Mouse (Mus musculus) embryonic facial prominence, embryonic 11.5 days (tissue): ENCODE measurements around the gene Map10. TPM values are rescaled to one million over a fixed set of nuclear protein-coding genes. Genes with fewer than 3 reads are reported as not detected.

Experiments
- ATAC-seq: fragments of 200-750 bp; cut with Nextera tagmentation; replicated peaks from 2 replicates; pipeline ENCODE4 v1.8.0; 2017; ENCODE audit warnings: low read depth; ENCODE audit not compliant: insufficient number of reproducible peaks, low FRiP score, low TSS enrichment
- DNase-seq: peaks from one replicate; pipeline ENCODE4 v3.0.0-alpha.2; 2015; ENCODE audit warnings: low spot score
- H3K27ac ChIP-seq: fragments of 300-500 bp; sonication (generic); replicated peaks from 2 replicates; pipeline ENCODE4 v1.5.1; 2014; ENCODE audit warnings: mild to moderate bottlenecking, low read depth, low read length, control low read depth
- H3K27me3 ChIP-seq: fragments of 300-500 bp; sonication (generic); 2 replicates; pipeline ENCODE4 v1.6.1; 2014; ENCODE audit warnings: mild to moderate bottlenecking, low read length, moderate library complexity, mixed read lengths; ENCODE audit not compliant: control insufficient read depth, insufficient read depth
- H3K36me3 ChIP-seq: fragments of 300-500 bp; sonication (generic); replicated peaks from 2 replicates; pipeline ENCODE4 v1.6.1; 2014; ENCODE audit warnings: low read depth, mild to moderate bottlenecking, low read length, moderate library complexity, mixed read lengths; ENCODE audit not compliant: control insufficient read depth, insufficient read depth
- H3K4me1 ChIP-seq: fragments of 300-500 bp; sonication (generic); 2 replicates; pipeline ENCODE4 v1.6.1; 2014; ENCODE audit warnings: low read length, mixed read lengths; ENCODE audit not compliant: control insufficient read depth, insufficient read depth
- H3K4me2 ChIP-seq: fragments of 300-500 bp; sonication (generic); 2 replicates; pipeline ENCODE4 v1.6.1; 2014; ENCODE audit warnings: low read depth, mild to moderate bottlenecking, control low read depth, low read length, moderate library complexity
- H3K4me3 ChIP-seq: fragments of 300-500 bp; sonication (generic); 2 replicates; pipeline ENCODE4 v1.5.1; 2014; ENCODE audit warnings: low read depth, low read length, control low read depth
- H3K9ac ChIP-seq: fragments of 300-500 bp; sonication (generic); replicated peaks from 2 replicates; pipeline ENCODE4 v1.6.1; 2014; ENCODE audit warnings: mild to moderate bottlenecking, control low read depth, low read length
- H3K9me3 ChIP-seq: fragments of 300-500 bp; sonication (generic); replicated peaks from 2 replicates; pipeline ENCODE4 v1.6.1; 2016; ENCODE audit warnings: mild to moderate bottlenecking, low read length, inconsistent platforms, mixed read lengths; ENCODE audit not compliant: control insufficient read depth
- WGBS: fragments of 180-500 bp; shearing (Covaris S2); extraction: QIAGEN DNeasy Blood & Tissue Kit; methylation state at CpG from one replicate; pipeline ENCODE4 v1.1.7; 2014; 5-methylcytosine and 5-hydroxymethylcytosine counted together
- polyA plus RNA-seq: library from polyadenylated mRNA; unstranded; fragments of >200 nt; fragmentation: Nextera tagmentation; extraction: Ambion mirVana; gene quantifications from 2 replicates; pipeline ENCODE4 v1.2.1, GENCODE M21; 2014

Gene Map10
- 8.1 and 8.4 TPM in 2 replicates for polyA plus RNA-seq

DNA sequence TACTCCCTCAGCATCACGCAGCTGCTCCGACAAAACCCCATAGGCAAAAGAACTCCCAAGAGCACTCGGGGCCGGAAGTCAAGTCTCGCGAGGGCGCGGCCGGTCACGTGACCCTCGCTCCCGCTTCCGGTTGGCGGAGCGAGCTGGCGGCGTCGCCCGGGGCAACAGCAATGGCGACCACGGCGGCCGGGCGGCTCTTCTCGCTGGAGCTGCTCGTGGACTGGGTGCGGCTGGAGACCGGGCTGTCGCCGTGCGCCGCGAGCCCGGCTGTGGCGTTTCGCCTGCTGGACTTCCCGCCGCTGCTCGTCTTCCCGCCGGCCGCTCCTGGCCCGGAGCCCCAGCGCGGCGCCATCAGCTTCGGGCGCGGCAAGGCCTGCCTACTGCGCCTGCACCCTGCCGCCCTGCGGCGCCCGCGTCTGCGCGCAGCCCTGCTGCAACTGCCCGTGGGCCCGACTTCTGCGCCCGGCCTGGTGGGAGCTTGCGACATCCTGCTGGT is at the start of gene Map10:
Gene Map10 (plus strand): TSS at position 119 of the 496 bp plus-strand sequence.
- H3K9ac ChIP-seq, result peak within 1 kb of the TSS; percentile 81
- WGBS, result under 1% methylated on average over 61 of the region's 62 CpGs
- peak; percentile 90 for DNase-seq
- H3K4me3 ChIP-seq, result peak within 1 kb of the TSS; percentile 54
- H3K9me3 ChIP-seq, result peaks cover 16% of the 10 kb centered on the region
- H3K36me3 ChIP-seq, result no peaks in the 10 kb centered on the region
- ATAC-seq, result peak; percentile 76
- H3K4me2 ChIP-seq, result peak within 1 kb of the TSS; percentile 94
- H3K27ac ChIP-seq, result no peak within 1 kb of the TSS; the same call in 1 of the 2 replicates
- no peaks in the 10 kb centered on the region for H3K27me3 ChIP-seq
- H3K4me1 ChIP-seq, result no peaks in the 10 kb centered on the region

DNA sequence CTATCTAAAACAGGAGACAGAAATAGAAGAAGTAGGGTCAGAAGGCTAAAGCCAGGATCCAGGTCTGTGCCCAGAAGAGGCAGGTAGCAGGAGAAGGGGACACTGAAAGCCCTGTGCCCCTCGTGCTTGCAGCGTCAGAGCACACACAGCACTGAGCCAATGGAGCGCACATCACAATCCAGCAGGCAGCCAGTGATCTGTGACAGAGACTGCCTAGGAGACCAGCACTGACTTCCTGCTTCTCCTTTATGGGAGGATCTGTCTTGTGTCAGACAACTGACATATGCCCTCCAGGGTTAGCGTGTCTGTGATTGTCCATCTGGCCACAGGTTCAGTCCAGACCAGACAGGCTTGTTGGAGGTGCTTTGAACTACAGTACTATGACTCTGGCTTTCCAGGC is 49.3 kb upstream of the Map10 start:
- no peaks in the 10 kb centered on the region for H3K36me3 ChIP-seq
- no peak overlapping the region for H3K9ac ChIP-seq
- no peaks in the 10 kb centered on the region for H3K27me3 ChIP-seq
- no peak overlapping the region for H3K4me3 ChIP-seq
- no peak overlapping the region for H3K4me2 ChIP-seq
- ATAC-seq, result no peak
- WGBS, result 75% methylated on average over 4 of the region's 4 CpGs
- H3K27ac ChIP-seq, result no peak overlapping the region
- H3K4me1 ChIP-seq, result no peaks in the 10 kb centered on the region; the same call in 1 of the 2 replicates
- no peaks in the 10 kb centered on the region for H3K9me3 ChIP-seq
- no peak for DNase-seq

DNA sequence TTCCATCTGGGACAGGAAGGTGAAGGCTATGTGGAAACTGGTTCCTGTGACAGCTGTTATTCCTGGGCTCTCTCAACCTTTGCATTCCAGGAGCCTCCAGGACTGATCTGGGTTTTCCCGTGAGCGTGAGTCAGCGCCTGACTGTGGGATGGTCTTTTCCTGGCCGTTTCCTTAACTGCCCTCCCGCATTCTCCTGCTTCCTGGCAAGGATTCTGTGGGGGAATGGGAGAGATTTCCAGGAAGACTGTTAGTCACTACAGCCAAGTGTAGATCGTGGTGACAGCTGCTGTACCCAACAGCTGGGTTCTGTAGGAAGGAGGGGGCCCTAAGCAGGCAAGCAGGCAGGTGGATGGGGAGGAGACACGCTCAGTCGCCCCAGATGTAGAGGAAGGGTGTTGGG is 45.3 kb upstream of the Map10 start:
- H3K4me1 ChIP-seq, result no peaks in the 10 kb centered on the region; the same call in 1 of the 2 replicates
- no peaks in the 10 kb centered on the region for H3K36me3 ChIP-seq
- H3K9me3 ChIP-seq, result no peaks in the 10 kb centered on the region
- ATAC-seq (no peak), DNase-seq (no peak)
- H3K27ac ChIP-seq, result no peak overlapping the region
- no peak overlapping the region for H3K4me3 ChIP-seq
- no peak overlapping the region for H3K4me2 ChIP-seq
- no peak overlapping the region for H3K9ac ChIP-seq
- H3K27me3 ChIP-seq, result no peaks in the 10 kb centered on the region
- 73% methylated on average over 8 of the region's 8 CpGs for WGBS

DNA sequence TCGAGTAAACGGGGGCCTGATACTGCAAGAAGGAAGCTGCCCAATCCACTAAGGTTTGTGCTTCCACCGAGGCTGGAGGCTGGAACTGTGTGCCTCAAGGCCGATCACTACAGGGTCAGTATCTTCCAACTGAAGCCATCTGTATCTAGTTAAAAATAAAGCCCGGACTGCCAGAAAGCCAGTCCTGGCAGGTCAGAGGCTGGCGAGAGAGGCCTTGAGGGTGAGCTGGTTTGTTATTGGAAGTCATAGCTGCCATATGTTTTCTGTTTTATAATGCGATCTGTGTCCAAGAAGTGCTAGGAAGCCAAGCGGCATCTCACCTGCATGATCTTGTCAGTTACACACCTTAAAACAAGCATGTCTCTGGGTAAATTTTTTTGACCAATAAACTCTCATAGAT is 43.2 kb upstream of the Map10 start:
- no peak overlapping the region for H3K4me3 ChIP-seq
- ATAC-seq, result no peak
- H3K27ac ChIP-seq, result no peak overlapping the region
- H3K36me3 ChIP-seq, result no peaks in the 10 kb centered on the region
- no peaks in the 10 kb centered on the region for H3K4me1 ChIP-seq
- no peaks in the 10 kb centered on the region for H3K9me3 ChIP-seq
- WGBS, result 62% methylated on average over 8 of the region's 8 CpGs
- H3K27me3 ChIP-seq, result no peaks in the 10 kb centered on the region
- DNase-seq, result no peak
- no peak overlapping the region for H3K9ac ChIP-seq
- no peak overlapping the region for H3K4me2 ChIP-seq

DNA sequence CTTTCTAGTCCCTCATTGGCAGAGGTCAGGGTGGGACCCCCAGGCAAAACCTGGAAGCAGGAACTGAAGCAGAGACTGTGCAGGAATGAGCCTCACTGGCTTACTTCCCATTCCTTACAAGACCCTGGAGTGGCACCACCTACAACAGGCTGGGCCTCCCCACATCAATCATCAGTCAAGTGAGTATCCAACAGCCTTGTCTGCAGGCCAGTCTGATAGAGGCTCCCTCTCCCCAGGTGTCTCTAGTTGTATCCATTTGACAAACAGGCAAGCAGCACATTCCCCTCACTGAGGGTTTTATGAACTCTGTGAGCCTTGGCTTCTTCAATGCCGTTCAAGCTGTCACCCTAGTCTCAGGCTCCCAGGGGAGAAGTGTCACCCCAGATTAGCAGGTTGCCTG is 40.8 kb upstream of the Map10 start:
- 96% methylated on average over 1 of the region's 1 CpGs for WGBS
- no peak for ATAC-seq
- Histone ChIP-seq H3K4me2 (no peak overlapping the region), H3K4me3 (no peak overlapping the region), H3K27ac (no peak overlapping the region), H3K4me1 (no peaks in the 10 kb centered on the region), H3K9ac (no peak overlapping the region), H3K9me3 (no peaks in the 10 kb centered on the region), H3K27me3 (no peaks in the 10 kb centered on the region), H3K36me3 (no peaks in the 10 kb centered on the region)
- DNase-seq, result no peak

DNA sequence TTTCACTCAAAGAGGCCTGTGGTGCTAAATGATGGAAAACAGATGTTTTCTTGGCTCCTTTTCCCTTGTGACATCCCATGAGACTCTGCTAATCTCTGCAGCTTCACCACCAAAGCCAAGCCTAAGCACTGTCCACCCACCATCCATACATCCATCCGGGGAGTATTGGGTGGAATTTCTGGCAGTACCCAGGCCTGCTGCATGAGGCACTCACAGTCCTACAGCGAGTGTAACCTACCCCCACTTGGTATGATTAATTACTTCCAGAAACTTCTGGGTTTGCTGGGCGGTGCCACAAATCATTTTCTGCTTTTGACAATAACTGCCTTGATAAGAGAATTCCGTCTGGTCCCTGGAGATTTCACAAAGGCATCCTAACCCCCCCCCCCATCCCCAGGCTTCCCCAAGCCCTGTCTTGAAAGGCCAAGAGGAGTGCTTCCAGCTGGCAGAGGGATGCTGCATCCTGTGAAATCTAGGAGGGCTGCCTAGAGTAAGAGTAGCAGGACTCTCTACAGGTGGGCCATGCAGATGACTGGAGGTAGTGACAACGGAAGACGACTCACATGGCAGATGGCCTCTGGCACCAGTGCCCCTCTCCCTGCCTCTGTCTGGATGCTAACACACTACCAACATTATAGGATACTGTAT is 31.1 kb upstream of the Map10 start:
- H3K4me1 ChIP-seq, result peaks cover 3% of the 10 kb centered on the region; the same call in 1 of the 2 replicates
- WGBS, result 49% methylated on average over 6 of the region's 6 CpGs
- no peak; the same call in 1 of the 2 replicates for ATAC-seq
- DNase-seq, result no peak
- no peak overlapping the region for H3K4me2 ChIP-seq
- H3K9me3 ChIP-seq, result no peaks in the 10 kb centered on the region
- H3K4me3 ChIP-seq, result no peak overlapping the region
- no peak overlapping the region for H3K9ac ChIP-seq
- no peaks in the 10 kb centered on the region for H3K36me3 ChIP-seq
- H3K27me3 ChIP-seq, result no peaks in the 10 kb centered on the region
- no peak overlapping the region for H3K27ac ChIP-seq

DNA sequence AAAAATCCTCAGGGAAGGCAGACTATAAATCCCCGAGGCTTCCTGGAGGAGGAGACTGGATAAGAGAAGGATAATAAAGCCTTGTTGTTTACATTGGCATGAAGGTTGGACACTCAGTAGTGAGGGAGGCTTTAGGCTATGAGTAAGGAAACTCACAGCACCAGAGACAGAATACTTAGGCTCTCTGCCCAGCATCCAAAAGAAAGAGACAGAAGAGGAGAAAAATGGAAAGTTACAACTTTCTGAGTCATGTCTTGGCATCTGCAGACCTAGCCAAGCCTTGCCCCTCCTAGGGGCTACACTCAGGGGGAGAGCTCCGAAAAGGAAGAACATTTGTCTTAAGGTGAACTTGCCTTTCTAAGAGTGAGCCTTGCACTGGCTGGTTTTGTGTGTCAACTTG is 30.0 kb upstream of the Map10 start:
- 88% methylated on average over 2 of the region's 2 CpGs for WGBS
- no peak overlapping the region for H3K9ac ChIP-seq
- H3K9me3 ChIP-seq, result no peaks in the 10 kb centered on the region
- DNase-seq, result no peak
- no peaks in the 10 kb centered on the region for H3K27me3 ChIP-seq
- H3K4me3 ChIP-seq, result no peak overlapping the region
- H3K4me2 ChIP-seq, result no peak overlapping the region
- H3K4me1 ChIP-seq, result peaks cover 3% of the 10 kb centered on the region; the same call in 1 of the 2 replicates
- no peak overlapping the region for H3K27ac ChIP-seq
- ATAC-seq, result no peak
- H3K36me3 ChIP-seq, result no peaks in the 10 kb centered on the region

DNA sequence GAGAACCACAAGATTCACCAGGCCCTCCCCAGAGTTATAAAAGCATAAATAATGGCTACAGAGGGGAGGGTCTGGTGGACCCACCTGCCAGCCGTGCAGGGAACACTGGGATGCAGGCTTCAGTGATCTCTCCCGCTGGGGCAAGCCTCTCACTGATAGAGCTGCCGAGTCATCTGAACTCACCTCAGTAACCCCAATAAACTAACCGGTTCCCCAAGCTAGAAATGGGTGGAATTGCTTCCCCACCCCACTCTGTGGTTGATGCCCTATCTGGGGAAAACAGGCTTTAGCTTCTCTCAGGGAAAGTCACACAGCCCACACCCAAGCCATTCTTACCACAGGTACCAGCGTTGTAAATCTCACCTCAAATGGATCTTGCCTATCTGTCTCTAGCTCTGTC is 28.9 kb upstream of the Map10 start:
- no peak overlapping the region for H3K27ac ChIP-seq
- H3K4me1 ChIP-seq, result peaks cover 3% of the 10 kb centered on the region; the same call in 1 of the 2 replicates
- ATAC-seq (no peak), DNase-seq (no peak)
- 80% methylated on average over 5 of the region's 5 CpGs for WGBS
- H3K9me3 ChIP-seq, result no peaks in the 10 kb centered on the region
- H3K36me3 ChIP-seq, result no peaks in the 10 kb centered on the region
- no peak overlapping the region for H3K4me3 ChIP-seq
- no peak overlapping the region for H3K4me2 ChIP-seq
- H3K9ac ChIP-seq, result no peak overlapping the region
- no peaks in the 10 kb centered on the region for H3K27me3 ChIP-seq
